Mouse (Mus musculus): ENCODE measurements around the gene Pgpep1l. TPM values are rescaled to one million over a fixed set of nuclear protein-coding genes. Genes with fewer than 3 reads are reported as not detected.

Pgpep1l gene
- total RNA-seq, 4 experiments from 2014 or later = 2.7 to 5.4 (median 3.6) TPM

GRCm38 (mm10) chr7:68218879-68219278, 45.2 kb downstream of the Pgpep1l start:
- no peak for DNase-seq (ENCODE audit: low spot score in 2 of 2)

GRCm38 (mm10) chr7:68215522-68216070, 48.4 kb downstream of the Pgpep1l start:
- no peak for DNase-seq (ENCODE audit: low spot score in 2 of 2)

GRCm38 (mm10) chr7:68213842-68214241, 50.2 kb downstream of the Pgpep1l start:
- no peak for DNase-seq (ENCODE audit: low spot score in 2 of 2)

GRCm38 (mm10) chr7:68211883-68212282, 52.1 kb downstream of the Pgpep1l start:
- no peak for DNase-seq (ENCODE audit: low spot score in 2 of 2)

- no peak for DNase-seq (ENCODE audit: low spot score in 2 of 2)
Observed at GRCm38 (mm10) chr7:68210417-68210816, 53.6 kb downstream of the Pgpep1l start.

GRCm38 (mm10) chr7:68209039-68209438, 55.0 kb downstream of the Pgpep1l start:
- no peak for DNase-seq (ENCODE audit: low spot score in 2 of 2)

GRCm38 (mm10) chr7:68205776-68206427, 58.1 kb downstream of the Pgpep1l start:
- no peak for DNase-seq (ENCODE audit: low spot score in 2 of 2)

- DNase-seq (ENCODE audit: low spot score in 2 of 2) = no peak
Observed at GRCm38 (mm10) chr7:68199609-68200008, 64.4 kb downstream of the Pgpep1l start.

GRCm38 (mm10) chr7:68193958-68194695, 69.9 kb downstream of the Pgpep1l start:
- DNase-seq (ENCODE audit: low spot score in 2 of 2) = no peak

- no peak for DNase-seq (ENCODE audit: low spot score in 2 of 2)
Observed at GRCm38 (mm10) chr7:68189691-68190456, 74.2 kb downstream of the Pgpep1l start.

GRCm38 (mm10) chr7:68189211-68189610, 74.8 kb downstream of the Pgpep1l start:
- no peak for DNase-seq (ENCODE audit: low spot score in 2 of 2)

Other genes with a start within 250 kb of the Pgpep1l start
- 1 to 10 TPM in 2 of 4 experiments, under 1 TPM in 2; 0.36 to 1.3 (median 0.81) TPM for gene Fam169b, start 9.6 kb upstream of the Pgpep1l start, total RNA-seq (2022)